Mouse (Mus musculus) myocyte (in vitro differentiated cells): Measurements from ENCODE around the gene Hdac7.

Experiments used
- E2F4 ChIP-seq: IDR thresholded peaks from one replicate; pipeline ENCODE4 v1.6.1; 2011; ENCODE audit warnings: mild to moderate bottlenecking, control low read depth, moderate library complexity; ENCODE audit not compliant: insufficient read depth
- MYOD1 ChIP-seq, 3 experiments: IDR thresholded peaks; one replicate each; pipeline ENCODE4 v1.6.1; 2011; ENCODE audit warnings: control low read depth in 2 of 3, low read depth in 2 of 3, mild to moderate bottlenecking in 2 of 3, moderate library complexity in 1 of 3; ENCODE audit not compliant: insufficient read length in 2 of 3, control insufficient read depth in 1 of 3
- MYOG ChIP-seq, 3 experiments: IDR thresholded peaks; one replicate each; pipeline ENCODE4 v1.6.1; 2011; ENCODE audit warnings: control low read depth in 2 of 3, low read depth in 2 of 3, mild to moderate bottlenecking in 2 of 3; ENCODE audit not compliant: insufficient read length in 2 of 3, control insufficient read depth in 1 of 3, insufficient read depth in 1 of 3
- POLR2A ChIP-seq: IDR thresholded peaks from one replicate; pipeline ENCODE4 v1.6.1; 2011; ENCODE audit warnings: low read depth, mild to moderate bottlenecking, control low read depth, moderate library complexity; ENCODE audit not compliant: insufficient read length
- POLR2AphosphoS2 ChIP-seq: IDR thresholded peaks from one replicate; pipeline ENCODE4 v1.6.1; 2011; ENCODE audit warnings: low read depth, control low read depth; ENCODE audit not compliant: insufficient read length
- REST ChIP-seq: IDR thresholded peaks from one replicate; pipeline ENCODE4 v1.6.1; 2011; ENCODE audit warnings: mild to moderate bottlenecking, control low read depth, moderate library complexity; ENCODE audit not compliant: insufficient read depth, insufficient read length
- TCF12 ChIP-seq: IDR thresholded peaks from one replicate; pipeline ENCODE4 v1.6.1; 2011; ENCODE audit warnings: mild to moderate bottlenecking, control low read depth; ENCODE audit not compliant: poor library complexity, insufficient read depth, severe bottlenecking
- TCF3 ChIP-seq: IDR thresholded peaks from one replicate; pipeline ENCODE4 v1.6.1; 2011; ENCODE audit warnings: low read depth, control low read depth; ENCODE audit not compliant: insufficient read length

DNA sequence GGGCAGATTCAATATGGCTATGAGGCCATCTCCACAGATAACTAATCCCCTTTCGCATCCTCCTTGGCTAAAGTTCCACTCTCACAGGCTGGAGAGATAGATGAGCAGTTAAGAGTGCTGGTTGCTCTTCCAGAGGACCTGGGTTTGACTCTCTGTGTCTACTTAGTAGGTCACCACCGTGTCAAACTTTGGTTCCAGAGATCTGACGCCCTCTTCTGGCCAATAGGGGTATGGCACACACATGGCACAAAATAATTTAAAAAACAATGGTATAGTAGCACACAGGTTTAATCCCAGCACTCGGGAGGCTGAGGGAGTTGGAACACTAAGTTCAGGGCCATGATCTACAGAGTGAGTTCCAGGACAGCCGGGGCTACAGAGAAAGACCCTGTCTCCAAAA lies 50.0 kb downstream of the Hdac7 start:
- TF ChIP-seq POLR2A (no peak), MYOG (IDR thresholded peaks at IDR 0.05; ENCODE audit: control insufficient read depth in 1 of 3, insufficient read depth in 1 of 3, insufficient read length in 2 of 3, low read depth in 2 of 3) (no peak), TCF3 (no peak), POLR2AphosphoS2 (no peak), MYOD1 (IDR thresholded peaks at IDR 0.05; ENCODE audit: control insufficient read depth in 1 of 3, insufficient read length in 2 of 3, low read depth in 2 of 3) (no peak), E2F4 (no peak), TCF12 (no peak), REST (no peak)
